Mouse (Mus musculus) C2C12 (cell line): Measurements from ENCODE around the gene Slc47a2. TPM values are rescaled to one million over a fixed set of nuclear protein-coding genes. Genes with fewer than 3 reads are reported as not detected.

Experiments used
- H3K27me3 ChIP-seq: one replicate; pipeline ENCODE4 v1.6.1; 2011; ENCODE audit not compliant: control insufficient read depth, insufficient read depth, insufficient read length
- H3K36me3 ChIP-seq: one replicate; pipeline ENCODE4 v1.6.1; 2011; ENCODE audit not compliant: control insufficient read depth, insufficient read depth
- H3K4me3 ChIP-seq: one replicate; pipeline ENCODE4 v1.5.1; 2011; ENCODE audit warnings: mild to moderate bottlenecking, control low read depth; ENCODE audit not compliant: poor library complexity, insufficient read depth, severe bottlenecking
- H3K79me2 ChIP-seq: one replicate; pipeline ENCODE4 v1.6.1; 2011; ENCODE audit not compliant: control insufficient read depth, insufficient read depth
- H3K79me3 ChIP-seq: one replicate; pipeline ENCODE4 v1.6.1; 2011; ENCODE audit warnings: low read depth, control low read depth
- H3ac ChIP-seq: one replicate; pipeline ENCODE3; 2011; ENCODE audit warnings: low read depth; ENCODE audit not compliant: control insufficient read depth, insufficient read length
- CEBPB ChIP-seq: IDR thresholded peaks from one replicate; pipeline ENCODE4 v1.6.1; 2011; ENCODE audit warnings: low read depth, mild to moderate bottlenecking, control low read depth, moderate library complexity
- CTCF ChIP-seq: IDR thresholded peaks from one replicate; pipeline ENCODE4 v1.5.1; 2011; ENCODE audit not compliant: control insufficient read depth, insufficient read depth, insufficient read length
- FOSL1 ChIP-seq: IDR thresholded peaks from one replicate; pipeline ENCODE4 v1.8.0; 2011; ENCODE audit warnings: mild to moderate bottlenecking, low read length; ENCODE audit not compliant: poor library complexity, insufficient read depth, severe bottlenecking
- MAX ChIP-seq: IDR thresholded peaks from one replicate; pipeline ENCODE4 v1.6.1; 2011; ENCODE audit warnings: mild to moderate bottlenecking, control low read depth
- MYOD1 ChIP-seq: IDR thresholded peaks from one replicate; pipeline ENCODE4 v1.6.1; 2011; ENCODE audit warnings: low read depth; ENCODE audit not compliant: control insufficient read depth, insufficient read length
- MYOG ChIP-seq: IDR thresholded peaks from one replicate; pipeline ENCODE4 v1.6.1; 2011; ENCODE audit not compliant: control insufficient read depth, insufficient read length; ENCODE audit errors: extremely low read depth
- USF1 ChIP-seq: IDR thresholded peaks from one replicate; pipeline ENCODE4 v1.6.1; 2011; ENCODE audit warnings: low read depth, mild to moderate bottlenecking, control low read depth, moderate library complexity
- polyA plus RNA-seq: library from polyadenylated mRNA; unstranded; fragments of >200 nt; fragmentation: generic; extraction: Trizol; gene quantifications from one replicate; pipeline ENCODE4 v1.2.1, GENCODE M21; 2012; ENCODE audit warnings: missing spikeins

Gene Slc47a2
- polyA plus RNA-seq, 1 experiment: not detected

GRCm38 (mm10) chr11:61294431-61294830 lies 48.2 kb downstream of the Slc47a2 start:
- Histone ChIP-seq H3ac (no peak overlapping the region), H3K79me3 (no peaks in the 10 kb centered on the region), H3K79me2 (no peaks in the 10 kb centered on the region), H3K4me3 (no peak overlapping the region), H3K36me3 (no peaks in the 10 kb centered on the region), H3K27me3 (no peaks in the 10 kb centered on the region)
- TF ChIP-seq CTCF (no peak), USF1 (no peak), MYOG (no peak), CEBPB (no peak), FOSL1 (no peak), MYOD1 (no peak), MAX (no peak)

- TF ChIP-seq MYOD1: no peak
- TF ChIP-seq MAX: no peak
- TF ChIP-seq FOSL1: no peak
- TF ChIP-seq CTCF: no peak
- TF ChIP-seq CEBPB: no peak
- no peak for TF ChIP-seq USF1
- no peak for TF ChIP-seq MYOG
- Histone ChIP-seq H3ac (no peak overlapping the region), H3K27me3 (no peaks in the 10 kb centered on the region), H3K36me3 (no peaks in the 10 kb centered on the region), H3K4me3 (no peak overlapping the region), H3K79me3 (no peaks in the 10 kb centered on the region), H3K79me2 (no peaks in the 10 kb centered on the region)
Observed at GRCm38 (mm10) chr11:61293251-61293650, 49.4 kb downstream of the Slc47a2 start.

GRCm38 (mm10) chr11:61284323-61284722 lies 58.3 kb downstream of the Slc47a2 start:
- H3K79me3 ChIP-seq: no peaks in the 10 kb centered on the region
- no peak for TF ChIP-seq USF1
- no peak for TF ChIP-seq CEBPB
- no peak for TF ChIP-seq MYOG
- TF ChIP-seq CTCF: no peak
- no peak for TF ChIP-seq MYOD1
- no peak for TF ChIP-seq MAX
- no peak for TF ChIP-seq FOSL1
- no peak overlapping the region for H3ac ChIP-seq
- H3K4me3 ChIP-seq: no peak overlapping the region
- H3K79me2 ChIP-seq: no peaks in the 10 kb centered on the region
- no peaks in the 10 kb centered on the region for H3K27me3 ChIP-seq
- no peaks in the 10 kb centered on the region for H3K36me3 ChIP-seq

GRCm38 (mm10) chr11:61283414-61284049 lies 59.1 kb downstream of the Slc47a2 start:
- no peaks in the 10 kb centered on the region for H3K27me3 ChIP-seq
- H3ac ChIP-seq: no peak overlapping the region
- H3K79me3 ChIP-seq: no peaks in the 10 kb centered on the region
- H3K79me2 ChIP-seq: no peaks in the 10 kb centered on the region
- no peaks in the 10 kb centered on the region for H3K36me3 ChIP-seq
- TF ChIP-seq FOSL1: no peak
- TF ChIP-seq CEBPB: peak; percentile 31
- no peak overlapping the region for H3K4me3 ChIP-seq

GRCm38 (mm10) chr11:61278445-61279077 lies 64.1 kb downstream of the Slc47a2 start:
- no peaks in the 10 kb centered on the region for H3K36me3 ChIP-seq
- peak; percentile 92 for TF ChIP-seq CEBPB
- TF ChIP-seq MYOG: no peak
- no peaks in the 10 kb centered on the region for H3K79me3 ChIP-seq
- no peak overlapping the region for H3ac ChIP-seq
- H3K4me3 ChIP-seq: no peak overlapping the region
- H3K79me2 ChIP-seq: no peaks in the 10 kb centered on the region
- H3K27me3 ChIP-seq: no peaks in the 10 kb centered on the region

GRCm38 (mm10) chr11:61277937-61278336 lies 64.7 kb downstream of the Slc47a2 start:
- no peak for TF ChIP-seq FOSL1
- TF ChIP-seq CEBPB: no peak
- TF ChIP-seq MAX: no peak
- TF ChIP-seq USF1: no peak
- no peak for TF ChIP-seq CTCF
- no peak for TF ChIP-seq MYOD1
- TF ChIP-seq MYOG: no peak
- Histone ChIP-seq H3K27me3 (no peaks in the 10 kb centered on the region), H3K79me3 (no peaks in the 10 kb centered on the region), H3K79me2 (no peaks in the 10 kb centered on the region), H3K36me3 (no peaks in the 10 kb centered on the region), H3ac (no peak overlapping the region), H3K4me3 (no peak overlapping the region)
